Mouse (Mus musculus) forebrain, embryonic 10.5 days (tissue): ENCODE results near the gene Vmn2r66. TPM values are rescaled to one million over a fixed set of nuclear protein-coding genes. Genes with fewer than 3 reads are reported as not detected.

Source experiments
- DNase-seq: peaks from one replicate; pipeline ENCODE4 v3.0.0-alpha.2; 2017; ENCODE audit warnings: low spot score; ENCODE audit errors: extremely low spot score
- H3K27ac ChIP-seq: fragments of 300-500 bp; sonication (generic); 2 replicates; pipeline ENCODE4 v1.5.1; 2016; ENCODE audit warnings: mild to moderate bottlenecking
- H3K27me3 ChIP-seq: fragments of 300-500 bp; sonication (generic); 2 replicates; pipeline ENCODE4 v1.6.1; 2016; ENCODE audit warnings: mild to moderate bottlenecking; ENCODE audit not compliant: poor library complexity, severe bottlenecking
- H3K36me3 ChIP-seq: fragments of 300-500 bp; sonication (generic); replicated peaks from 2 replicates; pipeline ENCODE4 v1.6.1; 2016; ENCODE audit warnings: mild to moderate bottlenecking, moderate library complexity
- H3K4me1 ChIP-seq: fragments of 300-500 bp; sonication (generic); 2 replicates; pipeline ENCODE4 v1.6.1; 2016
- H3K4me3 ChIP-seq: fragments of 300-500 bp; sonication (generic); 2 replicates; pipeline ENCODE4 v1.5.1; 2016; ENCODE audit warnings: mild to moderate bottlenecking, moderate library complexity
- H3K9me3 ChIP-seq: fragments of 300-500 bp; sonication (generic); 2 replicates; pipeline ENCODE4 v1.6.1; 2016; ENCODE audit warnings: mild to moderate bottlenecking, moderate library complexity
- WGBS: fragments of 180-500 bp; shearing (Covaris S2); methylation state at CpG from one replicate; pipeline ENCODE4 v1.1.7; 2016; 5-methylcytosine and 5-hydroxymethylcytosine counted together
- polyA plus RNA-seq: library from polyadenylated mRNA; unstranded; fragments of >200 nt; fragmentation: Nextera tagmentation; extraction: Ambion mirVana; gene quantifications from 2 replicates; pipeline ENCODE4 v1.2.1, GENCODE M21; 2016

The Vmn2r66 gene
- polyA plus RNA-seq: not detected in 2 replicates

- no peaks in the 10 kb centered on the region for H3K36me3 ChIP-seq
- DNase-seq: no peak
- H3K27ac ChIP-seq: no peak within 1 kb of the TSS
- no peaks in the 10 kb centered on the region for H3K27me3 ChIP-seq
- no peaks in the 10 kb centered on the region for H3K4me1 ChIP-seq
- H3K4me3 ChIP-seq: no peak within 1 kb of the TSS
- 93% methylated on average over 1 of the region's 1 CpGs for WGBS
- H3K9me3 ChIP-seq: peaks cover 10% of the 10 kb centered on the region; the same call in 1 of the 2 replicates
Observed at GRCm38 (mm10) chr7:85012168-85012567, at the start of gene Vmn2r66. Gene Vmn2r66, minus strand, starts transcription at chr7:85012268.

- H3K4me3 ChIP-seq: no peak overlapping the region
- no peaks in the 10 kb centered on the region for H3K36me3 ChIP-seq
- no peak for DNase-seq
- 84% methylated on average over 2 of the region's 2 CpGs for WGBS
- H3K27me3 ChIP-seq: no peaks in the 10 kb centered on the region
- no peaks in the 10 kb centered on the region for H3K4me1 ChIP-seq
- no peaks in the 10 kb centered on the region; the same call in 1 of the 2 replicates for H3K9me3 ChIP-seq
- no peak overlapping the region for H3K27ac ChIP-seq
Observed at GRCm38 (mm10) chr7:84996694-84997093, 15.4 kb downstream of the Vmn2r66 start.

GRCm38 (mm10) chr7:84964015-84964414, 48.1 kb downstream of the Vmn2r66 start, which contains the start of gene Vmn2r65:
Gene Vmn2r65, minus strand, starts transcription at chr7:84964115.
- Histone ChIP-seq H3K27me3 (no peaks in the 10 kb centered on the region), H3K4me3 (no peak within 1 kb of the TSS), H3K27ac (no peak within 1 kb of the TSS), H3K4me1 (no peaks in the 10 kb centered on the region), H3K36me3 (no peaks in the 10 kb centered on the region), H3K9me3 (peaks cover 6% of the 10 kb centered on the region; the same call in 1 of the 2 replicates)
- 64% methylated on average over 1 of the region's 1 CpGs for WGBS
- DNase-seq: no peak

Other genes starting within 250 kb of the Vmn2r66 start
- 0.12 TPM in 1 of 2 replicates, not detected in the other for gene Olfr291, start 158.7 kb downstream of the Vmn2r66 start, polyA plus RNA-seq
- not detected in 2 replicates for gene Vmn2r65, start 48.2 kb downstream of the Vmn2r66 start, polyA plus RNA-seq
- not detected in 2 replicates for gene Vmn2r67, start 143.7 kb upstream of the Vmn2r66 start, polyA plus RNA-seq
- gene Vmn2r68, start 225.5 kb upstream of the Vmn2r66 start, polyA plus RNA-seq: not detected in 2 replicates